Mouse (Mus musculus) hindbrain, embryonic 16.5 days (tissue): ENCODE results near the gene Ccr10. TPM values are rescaled to one million over a fixed set of nuclear protein-coding genes. Genes with fewer than 3 reads are reported as not detected.
"Not testable (repeated sequence)": the region's sequence is repeated elsewhere in the genome, so short reads cannot be mapped to it uniquely, and the experiment has no call there.

Experiments used
- ATAC-seq: fragments of 200-750 bp; cut with Nextera tagmentation; 2 replicates; pipeline ENCODE4 v1.8.0; 2017; ENCODE audit warnings: moderate TSS enrichment, moderate library complexity
- H3K27ac ChIP-seq: fragments of 300-500 bp; sonication (generic); 2 replicates; pipeline ENCODE4 v1.5.1; 2014; ENCODE audit warnings: low read depth, mild to moderate bottlenecking, control low read depth, low read length, moderate library complexity
- H3K27me3 ChIP-seq: fragments of 300-500 bp; sonication (generic); replicated peaks from 2 replicates; pipeline ENCODE4 v1.6.1; 2014; ENCODE audit warnings: low read length; ENCODE audit not compliant: control insufficient read depth, insufficient read depth
- H3K36me3 ChIP-seq: fragments of 300-500 bp; sonication (generic); 2 replicates; pipeline ENCODE4 v1.6.1; 2014; ENCODE audit warnings: mild to moderate bottlenecking, low read length, moderate library complexity, mixed read lengths; ENCODE audit not compliant: control insufficient read depth, insufficient read depth
- H3K4me1 ChIP-seq: fragments of 300-500 bp; sonication (generic); 2 replicates; pipeline ENCODE4 v1.6.1; 2014; ENCODE audit warnings: low read depth, low read length; ENCODE audit not compliant: control insufficient read depth, insufficient read depth
- H3K4me2 ChIP-seq: fragments of 300-500 bp; sonication (generic); 2 replicates; pipeline ENCODE4 v1.6.1; 2014; ENCODE audit warnings: mild to moderate bottlenecking, low read length, control low read depth, moderate library complexity
- H3K4me3 ChIP-seq: fragments of 300-500 bp; sonication (generic); 2 replicates; pipeline ENCODE4 v1.5.1; 2014; ENCODE audit warnings: mild to moderate bottlenecking, low read length, control low read depth, moderate library complexity
- H3K9ac ChIP-seq: fragments of 300-500 bp; sonication (generic); 2 replicates; pipeline ENCODE4 v1.6.1; 2014; ENCODE audit warnings: low read depth, mild to moderate bottlenecking, control low read depth, low read length, moderate library complexity
- H3K9me3 ChIP-seq: fragments of 300-500 bp; sonication (generic); 2 replicates; pipeline ENCODE4 v1.6.1; 2014; ENCODE audit warnings: mild to moderate bottlenecking, low read length, moderate library complexity; ENCODE audit not compliant: control insufficient read depth
- WGBS: fragments of 180-500 bp; shearing (Covaris S2); extraction: QIAGEN DNeasy Blood & Tissue Kit; methylation state at CpG from one replicate; pipeline ENCODE4 v1.1.7; 2014; 5-methylcytosine and 5-hydroxymethylcytosine counted together
- polyA plus RNA-seq: library from polyadenylated mRNA; unstranded; fragments of >200 nt; fragmentation: Nextera tagmentation; extraction: Ambion mirVana; gene quantifications from 2 replicates; pipeline ENCODE4 v1.2.1, GENCODE M21; 2015

Gene Ccr10
- polyA plus RNA-seq, 1 experiment from 2014 or later: 0.60 TPM

DNA sequence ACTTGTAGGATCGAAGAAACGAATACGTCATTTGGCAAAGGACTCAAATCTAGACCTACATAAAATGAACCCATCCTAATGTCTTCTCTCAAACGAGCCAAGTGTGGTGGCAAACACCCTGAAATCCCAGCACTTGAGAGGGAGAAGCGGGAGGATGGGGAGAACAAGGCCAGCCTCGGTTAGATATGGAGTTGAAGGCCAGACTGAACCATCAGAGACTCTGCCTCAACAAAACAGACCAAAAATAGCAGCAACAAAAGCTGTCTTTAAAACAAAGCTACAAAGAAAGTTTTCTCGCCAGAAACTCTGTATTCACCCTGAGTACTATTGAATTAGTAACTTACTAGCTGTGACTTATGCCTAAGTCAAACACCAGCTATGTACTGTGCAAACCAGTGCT, 38.2 kb downstream of the Ccr10 start:
- WGBS: 81% methylated on average over 7 of the region's 7 CpGs
- no peak for ATAC-seq
- no peak overlapping the region for H3K9ac ChIP-seq
- no peaks in the 10 kb centered on the region for H3K36me3 ChIP-seq
- no peak overlapping the region for H3K27ac ChIP-seq
- H3K27me3 ChIP-seq: no peaks in the 10 kb centered on the region
- no peak overlapping the region for H3K4me3 ChIP-seq
- H3K9me3 ChIP-seq: no peaks in the 10 kb centered on the region
- H3K4me1 ChIP-seq: peaks cover 3% of the 10 kb centered on the region; the same call in 1 of the 2 replicates
- H3K4me2 ChIP-seq: no peak overlapping the region

GRCm38 (mm10) chr11:101134217-101134865, 40.9 kb downstream of the Ccr10 start:
- no peaks in the 10 kb centered on the region for H3K36me3 ChIP-seq
- H3K4me3 ChIP-seq: no peak overlapping the region
- H3K4me1 ChIP-seq: no peaks in the 10 kb centered on the region
- no peaks in the 10 kb centered on the region for H3K9me3 ChIP-seq
- WGBS: 82% methylated on average over 13 of the region's 13 CpGs
- ATAC-seq: no peak
- H3K27ac ChIP-seq: no peak overlapping the region
- H3K9ac ChIP-seq: no peak overlapping the region
- H3K4me2 ChIP-seq: no peak overlapping the region
- no peaks in the 10 kb centered on the region for H3K27me3 ChIP-seq

- Histone ChIP-seq H3K9me3 (no peaks in the 10 kb centered on the region), H3K36me3 (no peaks in the 10 kb centered on the region), H3K4me3 (no peak overlapping the region), H3K9ac (no peak overlapping the region), H3K4me2 (no peak overlapping the region), H3K4me1 (no peaks in the 10 kb centered on the region), H3K27ac (no peak overlapping the region), H3K27me3 (no peaks in the 10 kb centered on the region)
- no peak for ATAC-seq
- WGBS: 80% methylated on average over 12 of the region's 12 CpGs
Observed at GRCm38 (mm10) chr11:101133037-101133436, 42.2 kb downstream of the Ccr10 start.

DNA sequence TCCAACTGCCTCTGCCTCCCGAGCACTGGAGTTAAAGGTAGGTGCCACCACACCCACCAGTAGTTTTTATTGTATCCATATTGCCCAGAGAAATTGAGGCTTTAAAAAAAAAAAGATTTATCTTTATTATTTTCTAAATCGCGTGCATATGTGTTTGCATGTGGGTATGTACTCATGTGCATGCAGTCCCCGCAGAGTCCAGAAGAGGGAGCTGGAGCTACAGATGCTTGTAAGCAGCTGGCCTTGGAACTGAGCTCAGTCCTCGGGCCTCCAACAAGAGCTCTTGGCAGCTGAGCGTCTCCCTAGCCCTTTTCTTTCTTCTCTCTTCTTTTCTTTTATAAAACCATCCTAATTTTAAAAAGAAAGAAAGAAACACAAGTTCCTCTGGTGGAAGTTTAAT, 43.5 kb downstream of the Ccr10 start:
- 87% methylated on average over 6 of the region's 6 CpGs for WGBS
- no peak overlapping the region for H3K27ac ChIP-seq
- H3K4me2 ChIP-seq: no peak overlapping the region
- no peaks in the 10 kb centered on the region for H3K27me3 ChIP-seq
- peaks cover 2% of the 10 kb centered on the region for H3K36me3 ChIP-seq
- no peak overlapping the region for H3K4me3 ChIP-seq
- H3K9me3 ChIP-seq: no peaks in the 10 kb centered on the region
- no peak overlapping the region for H3K9ac ChIP-seq
- ATAC-seq: no peak
- no peaks in the 10 kb centered on the region for H3K4me1 ChIP-seq

GRCm38 (mm10) chr11:101131187-101131586, 44.1 kb downstream of the Ccr10 start:
- no peak overlapping the region for H3K4me3 ChIP-seq
- H3K27me3 ChIP-seq: no peaks in the 10 kb centered on the region
- no peak overlapping the region for H3K4me2 ChIP-seq
- WGBS: 79% methylated on average over 2 of the region's 2 CpGs
- ATAC-seq: no peak
- H3K27ac ChIP-seq: no peak overlapping the region
- H3K9ac ChIP-seq: no peak overlapping the region
- no peaks in the 10 kb centered on the region for H3K9me3 ChIP-seq
- H3K36me3 ChIP-seq: peaks cover 8% of the 10 kb centered on the region
- no peaks in the 10 kb centered on the region for H3K4me1 ChIP-seq

DNA sequence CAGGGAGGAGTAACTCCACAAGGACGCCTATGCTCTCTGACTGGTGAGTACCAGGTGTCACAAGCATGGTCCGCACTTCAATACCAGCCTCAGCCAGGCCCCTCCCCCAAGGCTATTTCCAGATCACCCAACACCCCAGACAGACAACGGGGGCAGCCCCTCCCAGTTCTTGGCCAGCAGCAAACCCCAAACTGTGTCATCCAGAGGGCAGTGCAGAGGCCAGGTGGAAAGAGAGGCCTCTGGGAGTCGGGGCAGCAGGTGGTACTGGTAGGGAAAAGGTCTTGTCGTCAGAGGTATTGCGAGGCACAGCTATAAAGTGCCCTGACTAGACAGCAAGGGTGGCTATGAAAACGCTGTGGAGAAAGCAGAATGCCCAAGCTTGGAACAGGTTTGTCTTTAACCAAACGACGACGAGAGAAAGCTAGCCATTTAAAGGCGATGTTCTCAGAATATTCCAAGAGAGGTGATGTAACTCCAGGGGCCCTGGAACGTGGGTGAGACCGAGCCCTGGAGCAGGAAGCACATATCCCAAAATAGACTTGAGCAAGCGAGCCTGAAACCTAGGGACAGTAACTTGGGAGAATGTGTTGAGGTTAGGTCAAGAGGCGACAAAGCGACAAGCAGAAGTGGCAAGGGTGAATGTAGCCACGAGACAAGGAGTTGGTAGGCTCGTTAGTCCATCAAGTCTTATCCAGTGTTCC, 45.0 kb downstream of the Ccr10 start:
- Histone ChIP-seq H3K27me3 (no peaks in the 10 kb centered on the region), H3K36me3 (peaks cover 12% of the 10 kb centered on the region), H3K4me2 (no peak overlapping the region), H3K4me1 (no peaks in the 10 kb centered on the region), H3K9me3 (no peaks in the 10 kb centered on the region), H3K27ac (no peak overlapping the region), H3K9ac (no peak overlapping the region), H3K4me3 (no peak overlapping the region)
- ATAC-seq: no peak
- WGBS: 53% methylated on average over 18 of the region's 18 CpGs

GRCm38 (mm10) chr11:101128996-101129577, 46.2 kb downstream of the Ccr10 start:
- Histone ChIP-seq H3K4me1 (no peaks in the 10 kb centered on the region), H3K27me3 (no peaks in the 10 kb centered on the region), H3K36me3 (peaks cover 12% of the 10 kb centered on the region), H3K4me2 (no peak overlapping the region), H3K4me3 (no peak overlapping the region), H3K9me3 (no peaks in the 10 kb centered on the region), H3K27ac (no peak overlapping the region), H3K9ac (no peak overlapping the region)
- ATAC-seq: no peak
- 89% methylated on average over 11 of the region's 11 CpGs for WGBS

DNA sequence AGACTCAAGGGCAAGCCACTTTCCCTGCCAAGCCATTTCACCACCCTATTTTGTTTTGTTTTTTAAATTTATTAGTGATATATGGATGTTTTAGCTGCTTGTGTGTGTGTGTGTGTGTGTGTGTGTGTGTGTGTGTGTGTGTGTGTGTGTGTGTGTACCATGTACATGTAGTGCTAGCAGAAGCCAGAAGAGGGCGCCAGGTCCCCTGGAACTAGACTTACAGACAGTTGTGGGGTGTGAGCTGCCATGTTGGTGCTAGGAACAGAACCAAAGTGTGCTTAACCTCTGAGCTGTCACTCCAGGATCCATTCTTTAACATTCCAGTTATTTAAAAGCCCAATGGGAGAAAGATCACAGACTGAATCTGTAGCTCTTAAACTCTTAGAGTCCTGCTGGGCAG, 48.2 kb downstream of the Ccr10 start:
- H3K27me3 ChIP-seq: no peaks in the 10 kb centered on the region
- no peaks in the 10 kb centered on the region for H3K4me1 ChIP-seq
- no peak overlapping the region for H3K9ac ChIP-seq
- no peak overlapping the region for H3K4me2 ChIP-seq
- H3K27ac ChIP-seq: no peak overlapping the region
- H3K9me3 ChIP-seq: no peaks in the 10 kb centered on the region
- H3K36me3 ChIP-seq: peaks cover 12% of the 10 kb centered on the region
- H3K4me3 ChIP-seq: no peak overlapping the region
- 100% methylated on average over 1 of the region's 1 CpGs for WGBS
- ATAC-seq: no peak

DNA sequence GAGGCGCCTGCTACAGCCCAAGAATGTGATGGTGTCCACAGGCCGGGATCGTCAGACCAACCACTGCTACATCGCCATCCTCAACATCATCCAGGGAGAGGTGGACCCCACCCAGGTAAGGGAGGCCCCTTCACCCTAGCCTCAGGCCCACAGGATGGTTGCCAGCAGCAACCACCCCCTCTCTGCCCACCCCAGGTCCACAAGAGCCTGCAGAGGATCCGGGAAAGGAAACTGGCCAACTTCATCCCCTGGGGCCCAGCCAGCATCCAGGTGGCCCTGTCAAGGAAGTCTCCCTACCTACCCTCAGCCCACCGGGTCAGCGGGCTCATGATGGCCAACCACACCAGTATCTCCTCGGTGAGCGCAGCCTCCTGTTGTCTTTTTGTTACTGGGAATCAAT, 50.2 kb downstream of the Ccr10 start:
- 100% methylated on average over 6 of the region's 9 CpGs for WGBS
- H3K4me3 ChIP-seq: not testable (repeated sequence)

More for the DNA sequence above, 50.2 kb downstream of the Ccr10 start:
- H3K36me3 ChIP-seq: peaks cover 12% of the 10 kb centered on the region
- not testable (repeated sequence) for H3K9ac ChIP-seq, H3K27ac ChIP-seq, H3K27me3 ChIP-seq, H3K9me3 ChIP-seq, H3K4me2 ChIP-seq, H3K4me1 ChIP-seq, ATAC-seq
